Mouse (Mus musculus) intestine, embryonic 14.5 days (tissue): ENCODE data around the gene Med31. TPM values are rescaled to one million over a fixed set of nuclear protein-coding genes. Genes with fewer than 3 reads are reported as not detected.

ENCODE experiments used
- polyA plus RNA-seq: library from polyadenylated mRNA; unstranded; fragments of >200 nt; fragmentation: Nextera tagmentation; extraction: Ambion mirVana; gene quantifications from 2 replicates; pipeline ENCODE4 v1.2.1, GENCODE M21; 2014

The Med31 gene
- polyA plus RNA-seq, 1 experiment from 2014 or later: 37.3 TPM

Other genes starting within 250 kb of the Med31 start
- gene Aipl1, start 178.1 kb downstream of the Med31 start, polyA plus RNA-seq: 0.27 and 0.30 TPM in 2 replicates
- gene Pimreg, start 173.6 kb downstream of the Med31 start, polyA plus RNA-seq: 107 and 113 TPM in 2 replicates
- 1.4 TPM in 2 replicates for gene Pitpnm3, start 79.8 kb downstream of the Med31 start, polyA plus RNA-seq
- gene Gm43951, start 8.8 kb downstream of the Med31 start, polyA plus RNA-seq: 0.08 and 0.09 TPM in 2 replicates
- gene 4933427D14Rik, start 8.1 kb downstream of the Med31 start, polyA plus RNA-seq: 11.0 and 13.9 TPM in 2 replicates
- 256 and 268 TPM in 2 replicates for gene Txndc17, start 8.0 kb downstream of the Med31 start, polyA plus RNA-seq
- 0.24 and 0.47 TPM in 2 replicates for gene Slc13a5, start 51.6 kb upstream of the Med31 start, polyA plus RNA-seq
- gene Xaf1, start 86.0 kb upstream of the Med31 start, polyA plus RNA-seq: 3.0 and 3.4 TPM in 2 replicates
- not detected in 2 replicates for gene Fbxo39, start 98.9 kb upstream of the Med31 start, polyA plus RNA-seq
- 0.58 and 0.81 TPM in 2 replicates for gene Tekt1, start 146.8 kb upstream of the Med31 start, polyA plus RNA-seq
- 26.2 and 34.5 TPM in 2 replicates for gene Smtnl2, start 196.1 kb upstream of the Med31 start, polyA plus RNA-seq
- 6.7 and 7.0 TPM in 2 replicates for gene Ggt6, start 219.9 kb upstream of the Med31 start, polyA plus RNA-seq
- gene Mybbp1a, start 225.8 kb upstream of the Med31 start, polyA plus RNA-seq: 173 and 184 TPM in 2 replicates